Mouse (Mus musculus) cerebellum, postnatal 10 days (tissue): ENCODE results near the gene Hspbp1.

Experiments
- DNase-seq, 2 experiments: peaks; one replicate each; pipeline ENCODE4 v3.0.0; 2021; ENCODE audit warnings: mixed read lengths in 2 of 2

Hspbp1 gene

DNA sequence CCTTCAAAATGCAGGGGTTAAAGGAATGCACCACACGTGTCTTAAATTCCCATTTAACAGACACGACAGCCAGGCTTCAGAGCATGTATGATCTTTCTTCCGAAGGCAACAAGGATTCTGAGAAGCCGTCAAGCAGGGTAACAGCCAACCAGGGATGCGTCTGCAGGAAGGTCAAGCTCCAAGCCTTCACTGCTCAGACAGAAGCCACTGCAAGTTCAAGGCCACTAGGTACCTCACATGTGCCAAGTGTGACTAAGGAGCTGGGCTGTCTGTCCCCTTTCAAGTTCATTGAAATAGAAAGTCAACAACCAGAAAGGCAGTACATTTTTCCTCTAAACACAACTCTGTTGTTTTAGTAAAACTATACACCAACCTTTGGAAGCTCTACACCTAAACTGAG, 18.0 kb downstream of the Hspbp1 start:
- no peak for DNase-seq

DNA sequence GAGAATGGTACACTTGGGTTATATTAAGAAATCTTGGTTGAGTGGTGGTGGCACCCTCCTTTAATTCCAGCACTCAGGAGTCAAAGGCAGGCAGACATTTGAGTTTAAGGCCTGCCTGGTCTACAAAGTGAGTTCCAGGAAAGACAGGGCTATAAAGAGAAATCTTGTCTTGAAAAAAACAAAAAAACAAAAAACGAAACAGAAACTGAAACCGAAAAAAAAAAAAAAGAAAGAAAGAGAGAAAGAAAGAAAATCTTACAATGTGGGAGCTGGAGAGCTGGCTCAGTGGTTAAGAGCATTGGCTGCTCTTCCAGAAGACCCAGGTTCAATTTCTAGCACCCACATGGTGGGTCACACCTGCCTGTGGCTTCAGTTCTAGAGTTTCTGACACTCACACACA, 21.1 kb downstream of the Hspbp1 start:
- DNase-seq: no peak

GRCm38 (mm10) chr7:4663179-4663578, 21.7 kb downstream of the Hspbp1 start:
- DNase-seq: no peak

GRCm38 (mm10) chr7:4659911-4660443, 24.9 kb downstream of the Hspbp1 start:
- peak; percentile 32 to 43 for DNase-seq

DNA sequence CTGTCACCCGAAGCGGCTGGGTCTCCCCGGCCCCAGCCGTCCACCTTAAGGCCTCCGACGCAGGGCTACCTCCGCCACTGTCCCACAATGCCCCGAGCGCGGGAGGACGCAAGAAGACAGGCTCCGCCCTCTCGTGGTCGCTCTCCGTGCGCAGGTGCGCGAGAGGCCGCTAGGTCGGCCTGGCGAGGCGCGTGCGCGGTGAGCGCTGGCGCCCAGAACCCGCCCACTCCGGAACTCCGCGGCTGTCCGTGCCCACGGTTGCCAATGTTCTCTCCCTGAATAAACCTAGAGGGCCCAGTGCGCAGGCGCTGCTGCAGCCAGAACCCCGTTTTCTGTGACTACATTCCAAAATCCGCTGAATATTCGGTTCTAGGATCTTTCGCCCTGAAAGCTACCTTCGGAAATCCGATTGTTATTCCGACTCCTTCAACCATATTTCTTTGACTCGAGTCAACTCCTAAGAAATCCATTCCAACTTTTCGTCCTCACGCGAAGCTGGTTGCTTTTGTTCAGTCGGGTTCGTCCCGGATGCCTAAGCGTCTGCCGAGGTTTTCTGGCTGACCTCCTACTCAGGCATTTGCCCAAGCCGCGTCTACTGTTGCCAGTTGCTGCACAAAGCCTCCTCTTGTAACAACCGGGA, 25.8 kb downstream of the Hspbp1 start, which contains the start of gene Ppp6r1:
Gene Ppp6r1, minus strand, starts transcription at position 108 of the 640 bp plus-strand sequence.
- DNase-seq: peak; percentile 96 to 98

DNA sequence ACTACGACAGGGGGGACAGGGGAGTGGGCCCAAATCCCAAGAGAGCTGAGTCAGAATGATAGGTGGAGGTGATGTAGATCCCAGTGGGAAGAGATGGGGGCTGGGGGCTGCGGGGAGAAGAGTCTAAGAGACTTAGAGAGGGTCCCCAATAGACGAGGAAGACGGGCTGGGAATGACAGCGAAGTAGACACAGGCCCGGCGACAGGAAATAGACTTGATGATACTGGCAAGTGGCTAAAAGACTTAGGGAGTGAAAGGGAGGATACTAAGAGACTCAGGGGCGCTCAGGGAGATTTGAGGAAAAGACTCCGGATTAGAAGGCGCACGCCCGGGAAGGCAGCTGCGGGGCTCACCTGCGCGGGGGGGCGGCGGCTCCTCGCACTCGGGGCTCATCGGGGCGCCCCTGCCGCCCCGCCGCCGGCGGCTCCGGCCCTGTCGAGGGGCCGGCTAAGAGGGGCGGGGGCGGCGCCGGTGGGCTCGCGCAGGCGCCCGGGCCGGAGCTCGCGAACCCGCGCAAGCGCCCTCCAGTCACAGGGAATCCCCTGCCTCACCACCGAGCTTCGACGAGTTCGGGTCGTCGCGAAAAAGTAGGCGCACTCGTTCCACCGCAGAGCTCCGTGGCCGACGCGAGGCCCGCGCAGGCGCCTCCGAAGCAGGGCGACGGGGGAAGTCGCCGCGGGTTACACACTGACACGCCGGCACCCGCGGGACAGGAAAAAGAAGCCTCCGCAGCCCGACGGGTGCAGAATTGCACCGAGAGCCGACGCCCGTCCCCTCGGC, 26.6 kb downstream of the Hspbp1 start:
- DNase-seq: peak; percentile 74 to 78

- DNase-seq: peak in 1 of 2 experiments; percentile 14
Measured at GRCm38 (mm10) chr7:4657521-4658127, 27.2 kb downstream of the Hspbp1 start.

- no peak for DNase-seq
Measured at GRCm38 (mm10) chr7:4656818-4657217, 28.1 kb downstream of the Hspbp1 start.

- DNase-seq: no peak
Measured at GRCm38 (mm10) chr7:4655916-4656315, 29.0 kb downstream of the Hspbp1 start.

GRCm38 (mm10) chr7:4655393-4655792, 29.5 kb downstream of the Hspbp1 start:
- DNase-seq: no peak

DNA sequence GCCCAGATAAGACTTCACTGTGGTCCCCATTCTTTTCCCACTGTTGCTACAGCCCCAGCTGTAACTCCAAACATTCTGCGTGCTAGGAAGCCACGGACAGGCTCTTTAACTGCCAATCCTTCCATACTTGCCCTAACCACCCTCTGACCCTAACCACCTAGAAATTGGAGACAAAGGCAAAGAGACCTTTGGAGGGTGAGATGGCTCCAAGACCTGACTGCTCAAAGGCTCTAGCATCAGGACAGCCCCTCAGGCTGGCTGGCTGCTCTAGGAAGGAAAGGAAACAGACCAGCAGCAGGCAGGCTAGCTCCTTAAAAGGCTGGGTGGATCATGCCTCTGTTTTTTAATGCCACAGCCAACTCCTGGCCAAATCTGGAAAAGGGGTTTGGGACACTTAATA, 30.6 kb downstream of the Hspbp1 start:
- no peak for DNase-seq

GRCm38 (mm10) chr7:4653780-4654179, 31.1 kb downstream of the Hspbp1 start:
- DNase-seq: no peak

- no peak for DNase-seq
Measured at GRCm38 (mm10) chr7:4653351-4653750, 31.5 kb downstream of the Hspbp1 start.

- no peak for DNase-seq
Measured at GRCm38 (mm10) chr7:4652726-4653125, 32.1 kb downstream of the Hspbp1 start.

DNA sequence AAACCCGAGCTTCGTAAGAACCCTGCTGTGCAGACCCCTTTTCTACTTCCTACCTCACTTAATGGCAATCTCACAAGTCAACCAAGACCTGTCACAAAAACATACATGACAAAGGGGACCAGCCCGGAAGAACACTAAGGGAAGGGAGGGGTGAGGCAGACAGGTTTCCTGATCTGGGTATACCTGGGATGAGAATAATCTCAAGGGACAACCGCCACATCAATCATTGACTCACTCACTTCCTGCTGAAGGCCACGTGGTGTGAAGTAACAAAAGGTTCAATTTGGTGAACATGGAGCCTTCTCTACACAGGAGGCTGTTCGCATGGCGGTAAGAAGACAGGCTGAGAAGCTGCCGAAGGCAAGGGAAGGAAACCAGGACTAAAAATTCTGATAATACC, 33.3 kb downstream of the Hspbp1 start:
- no peak for DNase-seq

GRCm38 (mm10) chr7:4647992-4648391, 36.9 kb downstream of the Hspbp1 start:
- no peak for DNase-seq

DNA sequence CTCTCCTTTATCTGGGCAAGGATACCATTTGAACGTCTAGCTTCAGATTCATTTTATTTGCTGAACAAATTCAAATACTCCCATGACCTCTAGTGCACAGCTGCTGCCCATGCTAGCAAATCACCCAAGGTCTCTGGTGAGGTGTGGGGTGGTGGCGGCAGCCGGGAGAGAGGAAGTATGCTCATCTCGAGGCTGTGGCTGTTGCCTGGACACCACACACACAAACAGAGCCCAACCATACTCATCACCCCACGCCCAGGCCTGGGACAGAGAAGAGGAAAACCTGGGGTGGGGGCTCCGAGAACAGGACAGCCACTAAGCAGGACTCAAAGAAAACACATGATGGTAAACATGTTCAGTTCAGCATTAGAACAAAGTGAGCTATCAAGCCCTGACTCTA, 37.6 kb downstream of the Hspbp1 start:
- DNase-seq: no peak

DNA sequence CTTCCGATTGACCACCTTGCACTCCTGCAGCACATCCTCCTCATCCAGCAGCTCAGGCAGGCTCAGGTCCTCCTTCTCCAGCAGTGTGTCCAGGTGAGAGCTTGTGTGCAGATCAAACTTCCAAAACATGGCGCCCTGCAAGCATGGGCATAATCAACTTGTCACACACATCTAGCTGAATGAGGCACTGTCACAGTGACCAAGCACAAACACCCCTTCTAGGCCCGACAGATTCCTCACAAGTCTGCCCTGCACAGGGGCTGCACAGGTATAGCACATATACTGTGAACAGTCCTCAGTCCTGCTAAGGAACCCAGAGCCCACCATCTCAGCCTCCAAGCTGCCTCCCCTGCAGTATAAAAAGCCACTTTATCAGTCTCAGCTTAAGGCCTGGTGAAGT, 38.1 kb downstream of the Hspbp1 start:
- DNase-seq: no peak

DNA sequence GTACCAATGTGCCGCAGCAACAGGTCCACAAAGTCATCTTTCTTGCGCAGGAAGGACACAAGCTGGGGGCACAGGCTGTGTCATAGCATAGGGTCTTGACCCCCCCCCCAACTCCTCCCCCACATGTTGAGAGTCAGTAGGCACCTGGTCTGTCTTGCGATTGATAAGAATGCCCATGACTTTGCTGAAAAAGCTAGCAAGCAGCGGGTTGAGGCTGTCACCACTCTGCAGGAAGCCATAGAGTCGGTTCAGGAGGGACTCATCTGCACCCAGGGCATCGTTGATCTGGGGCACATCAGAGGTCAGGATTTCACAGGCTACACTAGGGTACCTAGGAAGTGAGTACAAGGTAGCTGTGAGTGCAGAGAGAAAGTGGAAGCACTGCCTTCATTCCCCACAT, 41.6 kb downstream of the Hspbp1 start:
- no peak for DNase-seq

DNA sequence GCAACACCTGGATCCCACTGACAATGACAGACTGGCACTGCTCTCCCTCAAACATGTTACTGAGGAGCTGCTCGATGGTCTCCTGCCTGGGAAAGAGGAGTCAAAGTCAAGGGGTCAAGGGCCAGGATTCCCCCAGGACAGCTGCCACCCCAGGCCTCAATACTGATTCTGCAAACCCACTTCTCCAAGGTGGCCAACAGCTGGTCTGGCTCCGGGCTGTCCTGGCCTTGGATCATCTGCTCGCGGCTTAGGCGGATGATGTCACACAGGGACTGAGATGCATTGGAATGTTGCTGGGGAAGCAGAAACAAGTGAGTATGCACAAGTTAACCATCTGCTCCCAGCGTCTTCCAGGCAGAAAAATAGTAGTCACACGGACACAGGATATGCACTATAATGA, 42.9 kb downstream of the Hspbp1 start:
- DNase-seq: no peak

DNA sequence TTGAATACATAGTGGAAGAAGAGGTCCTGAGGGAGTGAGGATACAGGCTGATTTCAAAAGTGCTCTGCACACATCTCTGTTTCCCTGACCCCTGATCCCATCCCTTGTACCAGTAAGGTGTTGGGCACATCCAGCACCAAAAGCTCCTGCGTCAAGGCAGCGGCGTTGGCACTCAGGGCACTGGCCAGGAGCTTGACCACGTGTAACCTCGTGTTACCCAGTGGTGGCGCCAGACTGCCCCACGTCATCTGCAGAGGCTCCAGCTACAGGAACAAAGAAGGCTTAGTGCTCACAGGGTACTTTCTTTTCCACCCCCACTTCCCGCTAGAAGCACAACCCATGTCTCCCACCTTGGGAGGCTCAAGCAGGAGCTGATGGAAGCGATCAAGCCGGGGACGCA, 43.7 kb downstream of the Hspbp1 start:
- no peak for DNase-seq

DNA sequence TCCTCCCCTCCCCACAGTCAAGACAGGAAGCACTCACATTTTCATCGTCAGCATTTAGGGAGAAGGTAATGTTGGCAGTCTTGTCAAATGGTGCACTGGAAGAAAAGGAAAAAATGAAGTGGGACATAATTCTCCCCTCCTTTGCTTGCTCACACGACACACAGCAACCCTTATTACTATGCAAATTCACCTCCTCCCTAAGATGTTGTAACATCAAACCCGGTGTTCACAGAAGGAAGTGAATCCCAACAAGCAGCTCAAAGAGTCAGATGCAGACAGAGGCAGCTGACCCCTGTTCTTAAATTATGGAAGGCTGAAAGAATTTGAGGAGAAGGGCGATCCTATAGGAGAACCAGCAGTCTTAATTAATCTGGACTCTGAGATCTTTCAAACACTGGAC, 48.7 kb downstream of the Hspbp1 start:
- DNase-seq: no peak

GRCm38 (mm10) chr7:4631031-4631430, 53.8 kb downstream of the Hspbp1 start, which contains the start of gene Tmem86b:
TSS of gene Tmem86b (minus strand) at chr7:4631422.
- DNase-seq: no peak

- DNase-seq: no peak
Measured at GRCm38 (mm10) chr7:4630198-4630597, 54.7 kb downstream of the Hspbp1 start.
